Mouse (Mus musculus): ENCODE data around the gene Anapc7. TPM values are rescaled to one million over a fixed set of nuclear protein-coding genes. Genes with fewer than 3 reads are reported as not detected.

Anapc7 gene
- total and polyA plus RNA-seq, 2 experiments from 2014 or later, result 33.0 to 42.0 TPM

GRCm38 (mm10) chr5:122397495-122397894, 24.0 kb upstream of the Anapc7 start:
- no peaks in the 10 kb centered on the region for H3K4me1 ChIP-seq (ENCODE audit: insufficient read depth)
- H3K4me3 ChIP-seq (ENCODE audit: low read depth, low read length), result no peak overlapping the region
- ATAC-seq (no peak), DNase-seq (no peak)
- TF ChIP-seq CTCF (IDR thresholded peaks at IDR 0.05; ENCODE audit: low read depth), result no peak
- no peak overlapping the region for H3K27ac ChIP-seq (ENCODE audit: low read depth, low read length)
- H3K27me3 ChIP-seq (ENCODE audit: insufficient read depth, low read length), result no peaks in the 10 kb centered on the region
- no peak overlapping the region for H3K4me2 ChIP-seq (ENCODE audit: low read depth)
- no peaks in the 10 kb centered on the region for H3K9me3 ChIP-seq (ENCODE audit: low read length)
- peaks cover 36% of the 10 kb centered on the region for H3K36me3 ChIP-seq (ENCODE audit: insufficient read depth)
- WGBS, result 90% methylated on average over 8 of the region's 8 CpGs
- H3K9ac ChIP-seq, result no peak overlapping the region

- Histone ChIP-seq H3K36me3 (ENCODE audit: insufficient read depth) (peaks cover 59% of the 10 kb centered on the region), H3K9ac (no peak overlapping the region), H3K4me2 (ENCODE audit: low read depth) (no peak overlapping the region), H3K27ac (ENCODE audit: low read depth, low read length) (no peak overlapping the region), H3K4me1 (ENCODE audit: insufficient read depth) (no peaks in the 10 kb centered on the region), H3K4me3 (ENCODE audit: low read depth, low read length) (no peak overlapping the region), H3K27me3 (ENCODE audit: insufficient read depth, low read length) (no peaks in the 10 kb centered on the region), H3K9me3 (ENCODE audit: low read length) (no peaks in the 10 kb centered on the region)
- WGBS, result 88% methylated on average over 8 of the region's 8 CpGs
- DNase-seq (no peak), ATAC-seq (no peak)
- TF ChIP-seq CTCF (IDR thresholded peaks at IDR 0.05; ENCODE audit: low read depth), result no peak
Measured at GRCm38 (mm10) chr5:122399871-122400270, 21.6 kb upstream of the Anapc7 start.

GRCm38 (mm10) chr5:122400628-122401302, 20.7 kb upstream of the Anapc7 start:
- Histone ChIP-seq H3K4me2 (ENCODE audit: low read depth) (no peak overlapping the region), H3K4me3 (ENCODE audit: low read depth, low read length) (no peak overlapping the region), H3K4me1 (ENCODE audit: insufficient read depth) (no peaks in the 10 kb centered on the region), H3K27me3 (ENCODE audit: insufficient read depth, low read length) (no peaks in the 10 kb centered on the region), H3K36me3 (ENCODE audit: insufficient read depth) (peaks cover 68% of the 10 kb centered on the region), H3K9me3 (ENCODE audit: low read length) (no peaks in the 10 kb centered on the region), H3K27ac (ENCODE audit: low read depth, low read length) (no peak overlapping the region), H3K9ac (no peak overlapping the region)
- DNase-seq (no peak), ATAC-seq (no peak)
- WGBS, result 80% methylated on average over 18 of the region's 18 CpGs
- no peak for TF ChIP-seq CTCF (IDR thresholded peaks at IDR 0.05; ENCODE audit: low read depth)

GRCm38 (mm10) chr5:122401303-122401640, 20.2 kb upstream of the Anapc7 start:
- no peaks in the 10 kb centered on the region for H3K9me3 ChIP-seq (ENCODE audit: low read length)
- H3K27ac ChIP-seq (ENCODE audit: low read depth, low read length), result no peak overlapping the region
- peak; percentile 67; the same call in 1 of the 2 replicates for ATAC-seq
- H3K4me1 ChIP-seq (ENCODE audit: insufficient read depth), result no peaks in the 10 kb centered on the region
- peak; percentile 94 for TF ChIP-seq CTCF (IDR thresholded peaks at IDR 0.05; ENCODE audit: low read depth)
- peaks cover 73% of the 10 kb centered on the region for H3K36me3 ChIP-seq (ENCODE audit: insufficient read depth)
- H3K9ac ChIP-seq, result no peak overlapping the region
- DNase-seq, result peak; percentile 77
- H3K4me3 ChIP-seq (ENCODE audit: low read depth, low read length), result no peak overlapping the region
- no peaks in the 10 kb centered on the region for H3K27me3 ChIP-seq (ENCODE audit: insufficient read depth, low read length)
- H3K4me2 ChIP-seq (ENCODE audit: low read depth), result no peak overlapping the region
- WGBS, result 20% methylated on average over 8 of the region's 8 CpGs

GRCm38 (mm10) chr5:122402160-122402559, 19.3 kb upstream of the Anapc7 start:
- ATAC-seq, result no peak; the same call in 1 of the 2 replicates
- TF ChIP-seq CTCF (IDR thresholded peaks at IDR 0.05; ENCODE audit: low read depth), result no peak
- Histone ChIP-seq H3K27me3 (ENCODE audit: insufficient read depth, low read length) (no peaks in the 10 kb centered on the region), H3K4me2 (ENCODE audit: low read depth) (no peak overlapping the region), H3K9ac (no peak overlapping the region), H3K4me1 (ENCODE audit: insufficient read depth) (no peaks in the 10 kb centered on the region), H3K27ac (ENCODE audit: low read depth, low read length) (peak overlapping the region; percentile 66; the same call in 1 of the 2 replicates), H3K36me3 (ENCODE audit: insufficient read depth) (peaks cover 76% of the 10 kb centered on the region), H3K4me3 (ENCODE audit: low read depth, low read length) (no peak overlapping the region), H3K9me3 (ENCODE audit: low read length) (no peaks in the 10 kb centered on the region)
- no peak for DNase-seq
- 61% methylated on average over 13 of the region's 13 CpGs for WGBS

GRCm38 (mm10) chr5:122402772-122403171, 18.7 kb upstream of the Anapc7 start:
- Histone ChIP-seq H3K27me3 (ENCODE audit: insufficient read depth, low read length) (no peaks in the 10 kb centered on the region), H3K4me3 (ENCODE audit: low read depth, low read length) (no peak overlapping the region), H3K4me2 (ENCODE audit: low read depth) (no peak overlapping the region), H3K27ac (ENCODE audit: low read depth, low read length) (peak overlapping the region; percentile 66; the same call in 1 of the 2 replicates), H3K36me3 (ENCODE audit: insufficient read depth) (peaks cover 82% of the 10 kb centered on the region), H3K4me1 (ENCODE audit: insufficient read depth) (no peaks in the 10 kb centered on the region), H3K9ac (no peak overlapping the region), H3K9me3 (ENCODE audit: low read length) (no peaks in the 10 kb centered on the region)
- ATAC-seq (peak; percentile 83), DNase-seq (peak; percentile 75)
- WGBS, result 67% methylated on average over 5 of the region's 5 CpGs
- TF ChIP-seq CTCF (IDR thresholded peaks at IDR 0.05; ENCODE audit: low read depth), result no peak

GRCm38 (mm10) chr5:122403362-122403761, 18.1 kb upstream of the Anapc7 start:
- no peak overlapping the region for H3K4me2 ChIP-seq (ENCODE audit: low read depth)
- no peaks in the 10 kb centered on the region for H3K9me3 ChIP-seq (ENCODE audit: low read length)
- no peak for TF ChIP-seq CTCF (IDR thresholded peaks at IDR 0.05; ENCODE audit: low read depth)
- no peaks in the 10 kb centered on the region for H3K27me3 ChIP-seq (ENCODE audit: insufficient read depth, low read length)
- no peak for DNase-seq
- H3K4me3 ChIP-seq (ENCODE audit: low read depth, low read length), result no peak overlapping the region
- H3K9ac ChIP-seq, result no peak overlapping the region
- no peak for ATAC-seq
- peaks cover 83% of the 10 kb centered on the region for H3K36me3 ChIP-seq (ENCODE audit: insufficient read depth)
- H3K27ac ChIP-seq (ENCODE audit: low read depth, low read length), result no peak overlapping the region
- H3K4me1 ChIP-seq (ENCODE audit: insufficient read depth), result no peaks in the 10 kb centered on the region
- WGBS, result 94% methylated on average over 12 of the region's 12 CpGs

All from forebrain, postnatal 0 days (tissue).